Mouse (Mus musculus): ENCODE data around the gene Plpp2. TPM values are rescaled to one million over a fixed set of nuclear protein-coding genes. Genes with fewer than 3 reads are reported as not detected.

Gene Plpp2
- polyA plus RNA-seq, 1 experiment = 8.7 TPM

DNA sequence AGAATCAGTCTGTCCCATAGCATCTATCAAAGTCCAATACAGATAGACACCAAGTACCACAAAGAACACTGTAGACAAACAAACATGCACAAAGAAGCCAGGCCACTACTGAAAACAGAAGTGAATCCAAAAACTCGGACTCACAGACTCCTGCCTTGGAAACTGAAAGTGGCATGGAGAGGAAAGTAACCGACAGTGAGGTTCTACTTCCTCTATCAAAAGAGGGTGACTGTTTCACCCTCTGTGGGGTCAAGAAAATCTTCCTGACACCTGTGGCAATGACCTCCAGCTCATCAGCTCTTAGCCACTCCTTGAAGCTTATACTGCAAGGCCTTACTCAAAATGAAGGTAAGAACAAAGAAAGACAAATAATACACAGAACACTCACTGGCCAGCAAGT lies 26.9 kb downstream of the Plpp2 start:
- 7% methylated on average over 2 of the region's 2 CpGs for WGBS
- DNase-seq = no peak
- no peak overlapping the region for H3K27ac ChIP-seq (ENCODE audit: control insufficient read depth, insufficient read depth, low read length)

DNA sequence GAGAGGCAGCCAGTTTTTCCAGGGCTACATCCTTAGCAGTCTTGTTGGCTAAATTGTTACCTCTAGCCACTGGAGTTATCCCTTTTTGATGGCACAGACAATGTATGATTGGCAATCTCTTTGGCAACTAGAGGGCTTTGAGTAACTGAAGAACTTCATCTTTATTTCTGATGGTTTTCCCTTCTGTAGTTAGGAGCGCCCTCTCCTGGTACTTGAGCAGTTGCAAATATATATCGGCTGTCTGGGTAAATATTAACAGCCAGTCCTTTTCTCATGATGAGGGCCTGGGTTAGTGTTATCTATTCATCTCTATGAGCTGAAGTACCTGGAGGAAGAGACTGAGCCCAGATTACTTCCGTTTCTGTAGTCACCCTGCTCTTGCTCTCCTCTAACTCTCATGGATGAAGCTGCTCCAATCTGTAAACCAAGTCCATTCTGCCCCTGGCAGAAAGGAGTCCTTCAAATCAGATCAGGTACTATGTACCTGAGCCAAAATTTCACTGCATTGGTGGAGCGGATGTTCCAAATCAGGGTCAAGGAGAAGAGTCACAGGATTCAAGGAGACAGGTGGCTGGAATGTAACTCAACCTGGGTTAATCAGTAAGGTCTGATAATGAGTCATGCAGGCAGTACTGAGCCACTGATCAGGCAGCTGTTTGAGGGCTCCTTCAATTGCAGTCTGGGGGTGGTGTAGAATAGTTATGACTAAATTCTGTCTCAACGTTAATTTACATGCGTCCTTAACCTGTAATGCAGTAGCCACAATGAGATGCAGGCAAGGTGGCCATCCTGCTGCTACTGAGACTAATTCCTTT lies 30.6 kb downstream of the Plpp2 start:
- H3K27ac ChIP-seq (ENCODE audit: control insufficient read depth, insufficient read depth, low read length) = no peak overlapping the region
- TF ChIP-seq CTCF (IDR thresholded peaks at IDR 0.05; ENCODE audit: borderline replicate concordance, control insufficient read depth, extremely low read depth, insufficient read depth, low read length, poor library complexity) (no peak), POLR2A (IDR thresholded peaks at IDR 0.05; ENCODE audit: control insufficient read depth, extremely low read depth, insufficient read depth, low read length, poor library complexity) (no peak)
- no peaks in the 10 kb centered on the region for H3K27me3 ChIP-seq (ENCODE audit: control insufficient read depth, insufficient read depth, low read length)
- H3K4me1 ChIP-seq (replicated peaks; ENCODE audit: control insufficient read depth, insufficient read depth, low read length) = no peaks in the 10 kb centered on the region
- no peak overlapping the region for H3K4me3 ChIP-seq (ENCODE audit: control insufficient read depth, insufficient read depth, low read length)
- 58% methylated on average over 6 of the region's 6 CpGs for WGBS
- no peaks in the 10 kb centered on the region for H3K36me3 ChIP-seq (ENCODE audit: control insufficient read depth, insufficient read depth, low read length)
- no peak for DNase-seq

More for the DNA sequence above, 26.9 kb downstream of the Plpp2 start:
- TF ChIP-seq CTCF (IDR thresholded peaks at IDR 0.05; ENCODE audit: borderline replicate concordance, control insufficient read depth, extremely low read depth, insufficient read depth, low read length, poor library complexity) = no peak
- TF ChIP-seq POLR2A (IDR thresholded peaks at IDR 0.05; ENCODE audit: control insufficient read depth, extremely low read depth, insufficient read depth, low read length, poor library complexity) = no peak
- Histone ChIP-seq H3K4me1 (replicated peaks; ENCODE audit: control insufficient read depth, insufficient read depth, low read length) (no peaks in the 10 kb centered on the region), H3K36me3 (ENCODE audit: control insufficient read depth, insufficient read depth, low read length) (no peaks in the 10 kb centered on the region), H3K27me3 (ENCODE audit: control insufficient read depth, insufficient read depth, low read length) (no peaks in the 10 kb centered on the region), H3K4me3 (ENCODE audit: control insufficient read depth, insufficient read depth, low read length) (no peak overlapping the region)

DNA sequence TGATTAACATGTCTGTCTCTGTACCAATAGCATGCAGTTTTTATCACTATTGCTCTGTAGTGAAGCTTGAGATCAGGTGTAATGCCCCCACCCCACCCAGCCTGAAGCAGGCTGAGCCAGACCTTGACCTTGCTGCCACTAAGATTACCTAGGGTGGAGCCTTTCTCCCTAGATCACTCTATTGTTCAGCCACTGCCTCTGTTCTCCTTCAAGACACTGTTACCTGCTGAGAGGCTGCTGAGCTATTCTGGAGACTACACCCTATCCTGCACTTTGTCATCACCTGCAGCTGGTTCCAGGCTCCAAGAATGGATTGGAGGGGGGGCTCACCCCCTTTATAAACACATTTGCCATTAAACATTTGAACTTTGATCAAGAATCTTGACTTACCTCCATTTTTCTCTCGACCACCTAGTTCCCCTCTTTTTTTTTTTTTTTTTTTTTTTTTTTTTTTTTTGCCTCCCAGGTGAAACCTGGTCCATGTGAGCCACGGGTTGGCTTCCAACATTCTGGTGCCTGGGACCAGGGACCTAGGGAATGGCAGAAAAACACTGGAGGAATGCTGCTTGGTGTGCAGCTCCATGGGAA lies 36.8 kb downstream of the Plpp2 start:
- no peak overlapping the region for H3K27ac ChIP-seq (ENCODE audit: control insufficient read depth, insufficient read depth, low read length)
- TF ChIP-seq CTCF (IDR thresholded peaks at IDR 0.05; ENCODE audit: borderline replicate concordance, control insufficient read depth, extremely low read depth, insufficient read depth, low read length, poor library complexity) (no peak), POLR2A (IDR thresholded peaks at IDR 0.05; ENCODE audit: control insufficient read depth, extremely low read depth, insufficient read depth, low read length, poor library complexity) (no peak)
- H3K4me1 ChIP-seq (replicated peaks; ENCODE audit: control insufficient read depth, insufficient read depth, low read length) = no peaks in the 10 kb centered on the region
- no peaks in the 10 kb centered on the region for H3K36me3 ChIP-seq (ENCODE audit: control insufficient read depth, insufficient read depth, low read length)
- no peaks in the 10 kb centered on the region for H3K27me3 ChIP-seq (ENCODE audit: control insufficient read depth, insufficient read depth, low read length)
- no peak for DNase-seq
- WGBS = 65% methylated on average over 2 of the region's 2 CpGs
- H3K4me3 ChIP-seq (ENCODE audit: control insufficient read depth, insufficient read depth, low read length) = no peak overlapping the region

DNA sequence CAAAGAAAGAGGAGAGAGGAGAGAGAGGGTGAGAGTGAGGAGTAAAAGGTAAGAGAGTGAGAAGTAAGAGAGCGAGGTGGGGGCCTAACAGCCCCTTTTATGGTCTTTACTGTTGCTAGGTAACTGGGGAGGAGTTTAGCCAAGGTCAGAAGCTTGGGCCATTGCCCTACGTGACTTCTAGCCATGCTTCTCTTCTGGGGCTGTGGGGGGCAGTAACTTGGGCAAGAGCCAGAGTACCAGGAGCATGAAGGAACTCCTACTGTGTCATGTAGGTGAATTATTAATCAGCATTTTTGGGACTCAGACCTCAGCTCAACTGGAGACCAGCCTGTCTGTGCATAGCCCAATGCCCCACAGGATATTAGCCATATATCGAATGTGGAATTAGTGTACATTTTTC lies 37.7 kb downstream of the Plpp2 start:
- DNase-seq = no peak
- H3K4me3 ChIP-seq (ENCODE audit: control insufficient read depth, insufficient read depth, low read length) = no peak overlapping the region
- TF ChIP-seq POLR2A (IDR thresholded peaks at IDR 0.05; ENCODE audit: control insufficient read depth, extremely low read depth, insufficient read depth, low read length, poor library complexity) = no peak
- TF ChIP-seq CTCF (IDR thresholded peaks at IDR 0.05; ENCODE audit: borderline replicate concordance, control insufficient read depth, extremely low read depth, insufficient read depth, low read length, poor library complexity) = no peak
- H3K27me3 ChIP-seq (ENCODE audit: control insufficient read depth, insufficient read depth, low read length) = no peaks in the 10 kb centered on the region
- 68% methylated on average over 3 of the region's 3 CpGs for WGBS
- H3K4me1 ChIP-seq (replicated peaks; ENCODE audit: control insufficient read depth, insufficient read depth, low read length) = no peaks in the 10 kb centered on the region
- H3K27ac ChIP-seq (ENCODE audit: control insufficient read depth, insufficient read depth, low read length) = no peak overlapping the region
- H3K36me3 ChIP-seq (ENCODE audit: control insufficient read depth, insufficient read depth, low read length) = no peaks in the 10 kb centered on the region

Other genes with a start within 250 kb of the Plpp2 start
- gene Vmn2r82, start 177.3 kb downstream of the Plpp2 start, polyA plus RNA-seq (2012; rRNA removed) = not detected in 2 replicates
- gene Vmn2r83, start 65.1 kb downstream of the Plpp2 start, polyA plus RNA-seq (2012; rRNA removed) = not detected in 2 replicates
- 214 and 215 TPM in 2 replicates for gene Mier2, start 21.4 kb upstream of the Plpp2 start, polyA plus RNA-seq (2012; rRNA removed)
- not detected in 2 replicates for gene Theg, start 53.5 kb upstream of the Plpp2 start, polyA plus RNA-seq (2012; rRNA removed)
- gene C2cd4c, start 80.2 kb upstream of the Plpp2 start, polyA plus RNA-seq (2012; rRNA removed) = 0.05 TPM in 1 of 2 replicates, not detected in the other
- 1.2 TPM in 2 replicates for gene Shc2, start 104.1 kb upstream of the Plpp2 start, polyA plus RNA-seq (2012; rRNA removed)
- 0.18 and 0.23 TPM in 2 replicates for gene Odf3l2, start 111.9 kb upstream of the Plpp2 start, polyA plus RNA-seq (2012; rRNA removed)
- 2.9 and 4.0 TPM in 2 replicates for gene Madcam1, start 130.8 kb upstream of the Plpp2 start, polyA plus RNA-seq (2012; rRNA removed)
- gene Tpgs1, start 135.6 kb upstream of the Plpp2 start, polyA plus RNA-seq (2012; rRNA removed) = 92.1 and 92.3 TPM in 2 replicates
- gene Cdc34, start 148.4 kb upstream of the Plpp2 start, polyA plus RNA-seq (2012; rRNA removed) = 309 and 321 TPM in 2 replicates
- gene Gzmm, start 155.2 kb upstream of the Plpp2 start, polyA plus RNA-seq (2012; rRNA removed) = 0.57 and 1.2 TPM in 2 replicates
- gene Bsg, start 170.7 kb upstream of the Plpp2 start, polyA plus RNA-seq (2012; rRNA removed) = 345 and 396 TPM in 2 replicates
- 3.1 and 4.7 TPM in 2 replicates for gene Hcn2, start 182.8 kb upstream of the Plpp2 start, polyA plus RNA-seq (2012; rRNA removed)
- gene Polrmt, start 212.8 kb upstream of the Plpp2 start, polyA plus RNA-seq (2012; rRNA removed) = 104 and 109 TPM in 2 replicates
- not detected in 2 replicates for gene Fgf22, start 221.3 kb upstream of the Plpp2 start, polyA plus RNA-seq (2012; rRNA removed)
- gene Rnf126, start 233.2 kb upstream of the Plpp2 start, polyA plus RNA-seq (2012; rRNA removed) = 375 and 472 TPM in 2 replicates
- gene Fstl3, start 243.5 kb upstream of the Plpp2 start, polyA plus RNA-seq (2012; rRNA removed) = 15.9 and 17.1 TPM in 2 replicates

Data from thymus, adult 2 months (tissue).